19 mouse cellular contexts compared by ENCODE assay signal in genomic region chr13:113844717-113845116, GRCm38 (mm10). TPM values are rescaled to one million over a fixed set of nuclear protein-coding genes. Genes with fewer than 3 reads are reported as not detected.
DNase-seq lines count a peak whose midpoint lies in the region; ATAC-seq and TF ChIP-seq lines count a peak whose summit lies in the region.
"Had no signal": no experiment of that assay in that cellular context is flagged by ENCODE, and none has a peak within 500 bp of the region (broad histone marks: within the 10 kb centered on the region; RNA-seq: fewer than 3 reads in every experiment).

No protein-coding gene starts in this region.

- DNase-seq in gastrocnemius, adult 2 months = peak; percentile 36
- no peak for DNase-seq in gastrocnemius, postnatal 14 days
- DNase-seq in kidney, postnatal 36 days = no peak
- no peak for DNase-seq in liver
- DNase-seq in spleen, postnatal 14 days (ENCODE audit: low spot score in 2 of 2) = no peak
- DNase-seq: cerebellum, adult 2 months; cerebellum, postnatal 10 days; forebrain, postnatal 0 days; gastrocnemius, postnatal 36 days; heart, adult 18-20 months; heart, postnatal 10 days had no signal

- intact Hi-C loops in gastrocnemius, adult 2 months (cut with DNase I) = no loop called here
- intact Hi-C loops in gastrocnemius, postnatal 14 days (cut with DNase I; ENCODE audit: low total_unique reads) = no loop called here

- no peak overlapping the region for H3K4me3 ChIP-seq in gastrocnemius, adult 2 months
- no peak overlapping the region for H3K4me3 ChIP-seq in kidney, embryonic 15.5 days (replicated peaks)
- H3K4me3 ChIP-seq in liver, embryonic 12.5 days = no peak overlapping the region
- H3K4me3 ChIP-seq in liver, embryonic 15.5 days (replicated peaks) = no peak overlapping the region
- H3K4me3 ChIP-seq: embryonic facial prominence, embryonic 10.5 days; forebrain, embryonic 13.5 days; heart, embryonic 10.5 days; hindbrain, embryonic 13.5 days had no signal

- WGBS in kidney, embryonic 15.5 days = 73% methylated on average over 4 of the region's 4 CpGs
- WGBS in liver, embryonic 12.5 days (ENCODE audit: insufficient replicate concordance) = 86% methylated on average over 4 of the region's 4 CpGs
- 83% methylated on average over 4 of the region's 4 CpGs for WGBS in liver, embryonic 15.5 days (ENCODE audit: insufficient replicate concordance)

- peaks cover 34% of the 10 kb centered on the region for H3K4me1 ChIP-seq in kidney, embryonic 15.5 days
- H3K4me1 ChIP-seq in liver, embryonic 12.5 days = peaks cover 80% of the 10 kb centered on the region
- peaks cover 70% of the 10 kb centered on the region for H3K4me1 ChIP-seq in liver, embryonic 15.5 days (replicated peaks)

- H3K36me3 ChIP-seq in kidney, embryonic 15.5 days = peaks cover 11% of the 10 kb centered on the region
- H3K36me3 ChIP-seq in liver, embryonic 12.5 days = peaks cover 5% of the 10 kb centered on the region; the same call in 1 of the 2 replicates
- H3K36me3 ChIP-seq in liver, embryonic 15.5 days (replicated peaks) = no peaks in the 10 kb centered on the region

- H3K9ac ChIP-seq in kidney, embryonic 15.5 days = no peak overlapping the region
- no peak overlapping the region; the same call in 1 of the 2 replicates for H3K9ac ChIP-seq in liver, embryonic 12.5 days
- no peak overlapping the region for H3K9ac ChIP-seq in liver, embryonic 15.5 days
- H3K9ac ChIP-seq: forebrain, embryonic 13.5 days; forebrain, postnatal 0 days; hindbrain, embryonic 13.5 days had no signal

- ATAC-seq in kidney, embryonic 15.5 days (replicated peaks; ENCODE audit: low FRiP score) = no peak
- ATAC-seq in liver, embryonic 12.5 days = no peak
- no peak for ATAC-seq in liver, embryonic 15.5 days (ENCODE audit: insufficient read depth)
- ATAC-seq: forebrain, embryonic 13.5 days; forebrain, postnatal 0 days; hindbrain, postnatal 0 days had no signal

- H3K27me3 ChIP-seq in kidney, embryonic 15.5 days = no peaks in the 10 kb centered on the region
- no peaks in the 10 kb centered on the region for H3K27me3 ChIP-seq in liver, embryonic 12.5 days (replicated peaks)
- no peaks in the 10 kb centered on the region for H3K27me3 ChIP-seq in liver, embryonic 15.5 days
- H3K27me3 ChIP-seq: forebrain, embryonic 13.5 days; hindbrain, embryonic 13.5 days had no signal

- TF ChIP-seq CTCF in gastrocnemius, adult 2 months (IDR thresholded peaks at IDR 0.05) = no peak

- H3K4me2 ChIP-seq in kidney, embryonic 15.5 days = no peak overlapping the region
- no peak overlapping the region for H3K4me2 ChIP-seq in liver, embryonic 12.5 days
- H3K4me2 ChIP-seq in liver, embryonic 15.5 days = no peak overlapping the region
- H3K4me2 ChIP-seq: forebrain, embryonic 13.5 days; hindbrain, embryonic 13.5 days had no signal

- no peak overlapping the region for H3K27ac ChIP-seq in gastrocnemius, adult 2 months
- peak overlapping the region; percentile 41; the same call in 1 of the 2 replicates for H3K27ac ChIP-seq in kidney, embryonic 15.5 days
- peak overlapping the region; percentile 87 for H3K27ac ChIP-seq in liver, embryonic 12.5 days
- H3K27ac ChIP-seq in liver, embryonic 15.5 days (replicated peaks) = peak overlapping the region; percentile 86; the same call in 1 of the 2 replicates
- H3K27ac ChIP-seq: embryonic facial prominence, embryonic 10.5 days; forebrain, embryonic 13.5 days; hindbrain, embryonic 13.5 days; hindbrain, postnatal 0 days had no signal

- H3K9me3 ChIP-seq in kidney, embryonic 15.5 days (replicated peaks) = no peaks in the 10 kb centered on the region
- H3K9me3 ChIP-seq in liver, embryonic 12.5 days (replicated peaks) = no peaks in the 10 kb centered on the region
- no peaks in the 10 kb centered on the region for H3K9me3 ChIP-seq in liver, embryonic 15.5 days (replicated peaks)
- H3K9me3 ChIP-seq: embryonic facial prominence, embryonic 10.5 days; forebrain, embryonic 13.5 days; heart, embryonic 10.5 days; hindbrain, embryonic 13.5 days had no signal

RNA-seq across cellular contexts. Expression of gene Arl15, which starts 50.4 kb away (rescaled TPM):
- 1 to 10 TPM; 4.6 to 6.2 TPM for total RNA-seq in gastrocnemius, adult 2 months (2021)
- total RNA-seq in gastrocnemius, postnatal 14 days (2021) = 1 to 10 TPM; 5.9 to 8.2 TPM
- 13.8 and 14.1 TPM in 2 replicates for polyA plus RNA-seq in kidney, embryonic 15.5 days (2015; fragmentation: Nextera tagmentation; extraction: Ambion mirVana)
- polyA plus RNA-seq in liver, embryonic 12.5 days (2016; fragmentation: Nextera tagmentation; extraction: Ambion mirVana) = 4.4 and 5.3 TPM in 2 replicates
- polyA plus RNA-seq in liver, embryonic 15.5 days (2015; fragmentation: Nextera tagmentation; extraction: Ambion mirVana) = 2.4 and 2.8 TPM in 2 replicates
